Mouse (Mus musculus) lung, embryonic 16.5 days (tissue): ENCODE measurements at regions not wholly inside any gene's neighbourhood (a gene's known extent, or its start where the extent isn't known, plus 50 kb on each side); places are given as distances from the start of the nearest gene placed in this dataset.

Experiments
- ATAC-seq: fragments of 200-750 bp; cut with Nextera tagmentation; 2 replicates; pipeline ENCODE4 v1.8.0; 2017; ENCODE audit warnings: low read depth, mild to moderate bottlenecking, moderate library complexity
- H3K27ac ChIP-seq: fragments of 300-500 bp; sonication (generic); 2 replicates; pipeline ENCODE4 v1.5.1; 2014; ENCODE audit warnings: mild to moderate bottlenecking, control low read depth, low read length
- H3K27me3 ChIP-seq: fragments of 300-500 bp; sonication (generic); 2 replicates; pipeline ENCODE4 v1.6.1; 2014; ENCODE audit warnings: low read depth, low read length, mixed read lengths; ENCODE audit not compliant: control insufficient read depth, insufficient read depth
- H3K36me3 ChIP-seq: fragments of 300-500 bp; sonication (generic); 2 replicates; pipeline ENCODE4 v1.6.1; 2014; ENCODE audit warnings: low read length; ENCODE audit not compliant: control insufficient read depth, insufficient read depth
- H3K4me1 ChIP-seq: fragments of 300-500 bp; sonication (generic); replicated peaks from 2 replicates; pipeline ENCODE4 v1.6.1; 2014; ENCODE audit warnings: low read length, mixed read lengths; ENCODE audit not compliant: control insufficient read depth, insufficient read depth
- H3K4me2 ChIP-seq: fragments of 300-500 bp; sonication (generic); 2 replicates; pipeline ENCODE4 v1.6.1; 2014; ENCODE audit warnings: low read depth, low read length, control low read depth
- H3K4me3 ChIP-seq: fragments of 300-500 bp; sonication (generic); 2 replicates; pipeline ENCODE4 v1.5.1; 2014; ENCODE audit warnings: mild to moderate bottlenecking, low read length, control low read depth
- H3K9ac ChIP-seq: fragments of 300-500 bp; sonication (generic); 2 replicates; pipeline ENCODE4 v1.6.1; 2014; ENCODE audit warnings: low read length, control low read depth
- H3K9me3 ChIP-seq: fragments of 300-500 bp; sonication (generic); 2 replicates; pipeline ENCODE4 v1.6.1; 2016; ENCODE audit warnings: low read length; ENCODE audit not compliant: control insufficient read depth
- WGBS: fragments of 180-500 bp; shearing (Covaris S2); extraction: QIAGEN DNeasy Blood & Tissue Kit; methylation state at CpG from one replicate; pipeline ENCODE4 v1.1.7; 2014; 5-methylcytosine and 5-hydroxymethylcytosine counted together

GRCm38 (mm10) chr13:112073519-112074406, 214.5 kb upstream of the Ankrd55 start:
- no peak overlapping the region for H3K4me2 ChIP-seq
- H3K4me3 ChIP-seq: no peak overlapping the region
- no peaks in the 10 kb centered on the region for H3K36me3 ChIP-seq
- H3K9me3 ChIP-seq: no peaks in the 10 kb centered on the region
- no peaks in the 10 kb centered on the region for H3K4me1 ChIP-seq
- H3K27ac ChIP-seq: no peak overlapping the region
- H3K27me3 ChIP-seq: no peaks in the 10 kb centered on the region
- ATAC-seq: peak; percentile 63; the same call in 1 of the 2 replicates
- no peak overlapping the region for H3K9ac ChIP-seq
- 67% methylated on average over 6 of the region's 6 CpGs for WGBS

- WGBS: 52% methylated on average over 5 of the region's 5 CpGs
- no peak for ATAC-seq
Observed at GRCm38 (mm10) chr13:112075847-112076479, 212.3 kb upstream of the Ankrd55 start.

GRCm38 (mm10) chr13:112078088-112078487, 210.2 kb upstream of the Ankrd55 start:
- H3K4me3 ChIP-seq: no peak overlapping the region
- no peak overlapping the region for H3K9ac ChIP-seq
- H3K9me3 ChIP-seq: no peaks in the 10 kb centered on the region
- H3K36me3 ChIP-seq: no peaks in the 10 kb centered on the region
- no peaks in the 10 kb centered on the region for H3K27me3 ChIP-seq
- 46% methylated on average over 5 of the region's 5 CpGs for WGBS
- ATAC-seq: no peak
- H3K27ac ChIP-seq: no peak overlapping the region
- H3K4me1 ChIP-seq: no peaks in the 10 kb centered on the region
- no peak overlapping the region for H3K4me2 ChIP-seq

More at GRCm38 (mm10) chr13:112075847-112076479, 212.3 kb upstream of the Ankrd55 start:
- no peak overlapping the region for H3K4me3 ChIP-seq
- H3K36me3 ChIP-seq: no peaks in the 10 kb centered on the region
- no peak overlapping the region for H3K4me2 ChIP-seq
- no peak overlapping the region for H3K27ac ChIP-seq
- H3K9me3 ChIP-seq: no peaks in the 10 kb centered on the region
- no peak overlapping the region for H3K9ac ChIP-seq
- no peaks in the 10 kb centered on the region for H3K27me3 ChIP-seq
- H3K4me1 ChIP-seq: no peaks in the 10 kb centered on the region

- Histone ChIP-seq H3K4me1 (peaks cover 19% of the 10 kb centered on the region), H3K9ac (no peak overlapping the region), H3K4me3 (no peak overlapping the region), H3K4me2 (no peak overlapping the region), H3K36me3 (no peaks in the 10 kb centered on the region), H3K27me3 (no peaks in the 10 kb centered on the region), H3K9me3 (no peaks in the 10 kb centered on the region), H3K27ac (no peak overlapping the region)
- 78% methylated on average over 3 of the region's 3 CpGs for WGBS
- ATAC-seq: no peak
Observed at GRCm38 (mm10) chr13:112081935-112082334, 206.3 kb upstream of the Ankrd55 start.

- Histone ChIP-seq H3K4me3 (no peak overlapping the region), H3K9me3 (no peaks in the 10 kb centered on the region), H3K4me1 (peaks cover 34% of the 10 kb centered on the region), H3K36me3 (no peaks in the 10 kb centered on the region), H3K9ac (peak overlapping the region; percentile 40), H3K27ac (peak overlapping the region; percentile 53), H3K4me2 (peak overlapping the region; percentile 44), H3K27me3 (no peaks in the 10 kb centered on the region)
- 35% methylated on average over 15 of the region's 15 CpGs for WGBS
- no peak for ATAC-seq
Observed at GRCm38 (mm10) chr13:112084484-112085278, 203.6 kb upstream of the Ankrd55 start.

- peaks cover 34% of the 10 kb centered on the region for H3K4me1 ChIP-seq
- no peak overlapping the region for H3K4me2 ChIP-seq
- H3K36me3 ChIP-seq: no peaks in the 10 kb centered on the region
- peak; percentile 95 for ATAC-seq
- H3K9me3 ChIP-seq: no peaks in the 10 kb centered on the region
- WGBS: 11% methylated on average over 5 of the region's 5 CpGs
- H3K27me3 ChIP-seq: no peaks in the 10 kb centered on the region
- no peak overlapping the region for H3K4me3 ChIP-seq
- peak overlapping the region; percentile 77 for H3K27ac ChIP-seq
- no peak overlapping the region for H3K9ac ChIP-seq
Observed at GRCm38 (mm10) chr13:112088312-112088771, 199.9 kb upstream of the Ankrd55 start.

GRCm38 (mm10) chr13:112090737-112091136, 197.5 kb upstream of the Ankrd55 start:
- WGBS: 36% methylated on average over 8 of the region's 8 CpGs
- no peaks in the 10 kb centered on the region for H3K27me3 ChIP-seq
- no peak overlapping the region for H3K4me2 ChIP-seq
- no peaks in the 10 kb centered on the region for H3K36me3 ChIP-seq
- no peak for ATAC-seq
- no peaks in the 10 kb centered on the region for H3K9me3 ChIP-seq
- peaks cover 19% of the 10 kb centered on the region for H3K4me1 ChIP-seq
- peak overlapping the region; percentile 15; the same call in 1 of the 2 replicates for H3K27ac ChIP-seq
- no peak overlapping the region for H3K4me3 ChIP-seq
- H3K9ac ChIP-seq: no peak overlapping the region

- 71% methylated on average over 10 of the region's 10 CpGs for WGBS
- Histone ChIP-seq H3K4me2 (no peak overlapping the region), H3K4me1 (peaks cover 5% of the 10 kb centered on the region), H3K27ac (no peak overlapping the region), H3K9ac (no peak overlapping the region), H3K9me3 (no peaks in the 10 kb centered on the region), H3K4me3 (no peak overlapping the region), H3K27me3 (no peaks in the 10 kb centered on the region), H3K36me3 (no peaks in the 10 kb centered on the region)
- ATAC-seq: no peak
Observed at GRCm38 (mm10) chr13:112095595-112096139, 192.6 kb upstream of the Ankrd55 start.
